Mouse (Mus musculus) heart, postnatal 4 days (tissue): ENCODE results near the gene Mospd1. TPM values are rescaled to one million over a fixed set of nuclear protein-coding genes. Genes with fewer than 3 reads are reported as not detected.

Source experiments
- DNase-seq: peaks from one replicate; pipeline ENCODE4 v3.0.0; 2021
- total RNA-seq, 2 experiments: library from RNA; stranded (reverse); gene quantifications; 2 replicates each; pipeline ENCODE4 v1.2.3; 2021

Mospd1 gene
- 10 to 100 TPM; 34.9 to 38.8 TPM for total RNA-seq

GRCm38 (mm10) chrX:53370366-53370740, at the start of gene Mospd1:
Gene Mospd1 (minus strand): TSS chrX:53370502.
- DNase-seq = peak; percentile 89

- peak; percentile 26 for DNase-seq
These were observed 16.1 kb upstream of the Mospd1 start for GRCm38 (mm10) chrX:53386362-53386761.

DNA sequence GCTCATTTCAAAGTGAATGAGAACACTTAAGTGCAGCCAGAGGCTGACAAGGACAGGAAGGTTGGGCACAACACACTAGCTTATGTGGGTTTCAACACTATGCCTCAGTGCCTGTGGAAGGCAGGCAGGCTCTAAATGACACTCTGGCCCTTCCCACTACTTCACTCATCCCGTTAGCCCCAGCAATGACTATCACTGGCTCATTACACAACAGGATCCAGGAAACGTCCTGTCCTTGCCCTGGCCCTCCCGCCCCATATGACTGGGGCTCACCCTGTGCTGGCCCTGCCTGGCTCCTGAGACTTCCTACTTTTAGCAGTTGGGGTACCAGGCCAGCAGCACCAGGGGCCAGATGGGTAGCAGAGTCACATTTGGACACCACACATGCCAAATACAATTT, 12.8 kb upstream of the Mospd1 start:
- no peak for DNase-seq

GRCm38 (mm10) chrX:53369534-53370365, 552 bp downstream of the Mospd1 start:
- DNase-seq = peak; percentile 31

DNA sequence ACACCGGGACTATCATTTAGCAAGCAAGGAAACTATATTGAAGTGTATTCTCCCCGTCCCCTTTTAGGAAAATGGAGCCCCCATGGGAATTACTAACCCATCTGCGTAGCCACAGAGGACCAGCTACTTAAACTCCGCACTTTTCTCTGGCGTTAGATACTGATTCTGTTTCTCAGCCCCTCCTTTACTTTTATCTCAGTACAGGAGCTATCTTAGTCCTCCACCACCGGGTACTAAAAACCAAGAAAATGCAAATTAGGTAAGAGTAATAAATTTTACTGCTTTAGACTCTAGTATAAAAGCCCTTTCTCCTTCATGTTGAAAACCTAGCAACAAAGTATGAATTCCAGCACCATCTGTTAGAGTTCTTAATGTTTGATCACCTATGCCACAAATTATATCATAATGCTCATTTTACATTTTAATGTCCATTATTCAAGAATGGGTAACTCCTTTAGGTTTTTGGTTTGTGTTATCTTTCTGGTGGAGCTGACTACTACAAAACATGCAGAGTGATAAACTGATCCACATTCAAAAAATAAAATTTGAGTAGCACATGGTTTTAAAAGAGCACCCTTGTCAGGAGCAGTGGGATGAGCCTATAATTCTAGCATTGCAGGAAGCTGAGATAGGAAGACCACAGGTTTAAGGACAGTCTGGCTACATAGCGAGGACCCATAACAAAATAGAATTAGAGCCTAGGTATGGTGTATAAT, 5.5 kb downstream of the Mospd1 start:
- DNase-seq = no peak

DNA sequence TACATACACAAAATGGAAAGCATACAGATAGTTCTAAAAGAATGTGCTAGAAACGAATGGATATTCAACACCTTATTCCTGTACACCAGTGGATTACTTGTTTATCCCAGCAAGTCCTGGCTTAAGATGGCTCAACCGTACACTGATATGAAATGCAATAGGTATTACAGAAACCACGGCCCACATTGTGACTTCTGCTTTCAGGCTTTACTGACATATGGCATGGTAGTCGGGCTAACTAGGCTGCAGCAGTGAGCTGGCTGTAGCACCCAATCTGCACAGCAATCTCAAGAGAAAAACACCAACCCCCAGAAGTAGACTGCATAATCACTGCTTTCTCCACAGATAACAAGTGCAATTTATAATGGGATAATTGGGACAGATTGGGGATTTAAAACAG, 21.9 kb downstream of the Mospd1 start:
- DNase-seq = no peak

DNA sequence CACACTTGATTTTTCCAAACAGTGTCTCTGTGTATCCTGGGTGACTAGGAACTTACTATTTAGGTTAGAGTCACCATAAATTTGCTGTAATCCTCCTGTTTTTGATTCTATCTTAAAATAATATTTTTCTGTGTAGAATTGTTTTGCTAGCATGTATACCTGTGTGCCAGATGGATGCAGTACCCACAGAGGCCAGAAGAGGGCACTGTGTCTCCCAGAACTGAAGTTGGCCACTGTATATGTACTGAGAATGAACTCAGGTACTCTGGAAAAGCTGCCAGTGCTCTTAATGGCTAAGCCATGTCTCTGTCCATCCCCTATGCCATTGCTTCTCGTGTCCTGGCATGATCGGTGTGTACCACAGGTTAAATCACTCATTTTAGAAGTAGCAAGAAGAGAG, 28.8 kb downstream of the Mospd1 start:
- peak; percentile 61 for DNase-seq

DNA sequence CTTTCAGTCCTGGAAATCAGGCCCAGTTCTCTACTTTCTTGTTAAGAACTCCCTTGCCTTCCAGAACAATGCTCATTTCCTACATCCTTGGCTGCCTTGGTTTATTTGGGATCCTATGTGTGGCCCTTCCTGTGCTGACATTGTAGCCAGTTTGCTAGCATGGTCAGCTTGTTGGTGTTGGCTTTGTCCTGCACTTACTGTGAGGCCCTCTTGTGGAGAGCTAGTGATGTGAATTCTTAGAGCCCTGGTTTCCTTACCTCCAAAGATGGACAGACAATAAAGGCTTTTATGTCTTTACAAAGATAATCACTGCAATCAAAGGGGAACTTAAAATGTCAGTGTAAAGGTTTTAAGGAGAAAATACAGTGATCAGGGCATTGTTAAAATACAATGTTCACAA, 32.9 kb downstream of the Mospd1 start:
- peak; percentile 10 for DNase-seq

DNA sequence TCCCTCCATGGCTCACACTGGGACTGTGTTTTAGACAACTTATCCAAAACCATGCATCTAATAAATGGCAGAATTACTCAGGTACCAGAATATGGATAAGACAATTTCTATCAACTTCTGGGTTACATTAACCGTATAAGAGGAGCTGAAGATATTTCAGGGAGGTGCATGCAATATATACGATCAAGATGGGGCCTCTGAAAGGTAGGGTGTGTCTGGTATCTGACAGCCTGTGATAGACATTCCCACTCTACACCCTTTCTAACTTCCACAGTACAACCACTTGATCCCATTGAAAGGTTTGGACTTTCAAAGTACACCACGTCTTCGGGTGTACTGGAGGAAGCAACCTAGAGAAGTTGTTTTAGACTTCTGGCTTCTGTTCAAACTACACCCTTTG, 39.9 kb downstream of the Mospd1 start:
- no peak for DNase-seq

GRCm38 (mm10) chrX:53321111-53321510, 49.2 kb downstream of the Mospd1 start:
- DNase-seq = peak; percentile 30

GRCm38 (mm10) chrX:53320564-53320963, 49.7 kb downstream of the Mospd1 start:
- DNase-seq = no peak

Other genes with a start within 250 kb of the Mospd1 start
- 1 to 10 TPM in 1 of 2 experiments, under 1 TPM in 1; 0.69 to 1.0 TPM for gene Plac1, start 130.4 kb downstream of the Mospd1 start, total RNA-seq
- 10 to 100 TPM; 16.6 to 17.3 TPM for gene Fam122b, start 100.7 kb downstream of the Mospd1 start, total RNA-seq
- gene Fam122c, start 97.1 kb downstream of the Mospd1 start, total RNA-seq = not detected
- not detected for gene Etd, start 64.4 kb upstream of the Mospd1 start, total RNA-seq
- 10 to 100 TPM; 28.5 to 32.2 TPM for gene Rtl8c, start 237.5 kb upstream of the Mospd1 start, total RNA-seq
- not detected for gene Gm14597, start 238.5 kb upstream of the Mospd1 start, total RNA-seq